Mouse (Mus musculus) testis, adult 2 months (tissue): ENCODE results near the gene Syn2.

Experiments
- CTCF ChIP-seq: fragments of 200-500 bp; IDR thresholded peaks from 2 replicates; pipeline ENCODE4 v1.5.1; 2012; ENCODE audit warnings: low read depth, mild to moderate bottlenecking, inconsistent platforms, low read length, moderate library complexity; ENCODE audit not compliant: control insufficient read depth, insufficient read depth, insufficient replicate concordance
- POLR2A ChIP-seq: fragments of 200-500 bp; IDR thresholded peaks from 2 replicates; pipeline ENCODE4 v1.6.1; 2012; ENCODE audit warnings: low read depth, mild to moderate bottlenecking, inconsistent platforms, low read length, moderate library complexity; ENCODE audit not compliant: control insufficient read depth

- TF ChIP-seq CTCF (no peak), POLR2A (no peak)
Measured at GRCm38 (mm10) chr6:115274705-115275104, 140.0 kb downstream of the Syn2 start.
